Mouse (Mus musculus) yolk sac, embryonic 10.5 days (tissue): ENCODE results near the gene Atp2c2.

Experiments
- DNase-seq: peaks from one replicate; pipeline ENCODE4 v3.0.0-alpha.2; 2017; ENCODE audit warnings: low spot score

Gene Atp2c2

DNA sequence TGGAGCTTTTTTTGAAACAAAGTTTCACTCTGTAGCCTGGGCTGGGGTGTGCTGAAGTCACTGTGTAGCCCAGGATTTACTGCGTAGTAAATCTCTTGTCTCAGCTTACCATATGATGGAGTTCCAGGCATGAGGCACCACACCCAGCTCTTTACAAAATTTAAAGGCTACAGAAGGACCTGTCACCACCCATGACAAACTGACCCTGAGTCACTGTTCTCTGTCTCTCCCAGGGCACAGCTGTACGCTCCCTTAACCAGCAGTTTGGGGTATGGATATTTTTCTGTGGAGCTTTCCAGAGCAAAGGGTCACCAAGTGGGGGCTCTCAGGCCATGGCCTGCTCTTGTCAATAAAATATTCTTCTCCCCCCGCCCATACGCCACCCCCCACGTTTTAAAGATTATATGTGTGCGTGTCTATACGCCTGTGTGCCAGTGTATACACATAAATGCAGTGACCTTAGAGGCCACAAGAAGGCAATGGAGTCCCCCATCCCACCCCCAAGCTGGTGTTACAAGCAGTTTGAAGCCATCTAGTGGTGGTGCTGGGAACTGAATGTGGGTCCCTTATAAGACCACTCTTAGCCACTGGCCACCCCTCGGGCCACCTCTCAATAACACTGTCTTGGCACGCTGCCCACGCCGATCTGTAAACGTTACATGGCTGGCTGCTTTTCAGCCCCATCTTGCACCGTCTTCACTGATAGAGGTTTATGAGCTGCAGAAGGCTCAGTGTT, 43.6 kb downstream of the Atp2c2 start:
- DNase-seq, result peak; percentile 38

GRCm38 (mm10) chr8:119744604-119745003, 44.8 kb downstream of the Atp2c2 start:
- DNase-seq, result no peak

- DNase-seq, result no peak
Measured at GRCm38 (mm10) chr8:119755238-119756146, 55.7 kb downstream of the Atp2c2 start.

GRCm38 (mm10) chr8:119756147-119756461, 56.3 kb downstream of the Atp2c2 start:
- no peak for DNase-seq

DNA sequence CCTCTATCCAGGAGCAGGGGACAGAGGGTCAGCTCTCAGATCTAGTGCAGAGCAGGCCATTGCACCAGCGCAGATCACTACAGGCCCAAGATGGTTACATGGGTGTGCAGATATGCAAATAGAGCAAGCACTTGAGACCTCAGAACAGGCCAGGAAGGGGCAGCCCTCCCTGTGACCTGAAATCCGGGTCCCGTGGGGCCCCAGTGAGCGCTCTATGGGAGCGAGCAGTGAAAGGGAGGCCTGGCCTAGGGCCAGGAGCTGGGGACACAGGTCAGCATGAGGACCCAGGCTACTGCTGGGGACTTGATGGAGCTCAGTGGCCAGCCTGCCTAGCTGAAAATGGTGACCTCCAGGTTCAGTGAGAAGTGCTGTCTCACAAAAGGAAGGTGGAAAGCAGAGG, 56.7 kb downstream of the Atp2c2 start:
- no peak for DNase-seq

GRCm38 (mm10) chr8:119761692-119762091, 61.9 kb downstream of the Atp2c2 start:
- DNase-seq, result no peak

GRCm38 (mm10) chr8:119762226-119763220, 62.7 kb downstream of the Atp2c2 start:
- no peak for DNase-seq

DNA sequence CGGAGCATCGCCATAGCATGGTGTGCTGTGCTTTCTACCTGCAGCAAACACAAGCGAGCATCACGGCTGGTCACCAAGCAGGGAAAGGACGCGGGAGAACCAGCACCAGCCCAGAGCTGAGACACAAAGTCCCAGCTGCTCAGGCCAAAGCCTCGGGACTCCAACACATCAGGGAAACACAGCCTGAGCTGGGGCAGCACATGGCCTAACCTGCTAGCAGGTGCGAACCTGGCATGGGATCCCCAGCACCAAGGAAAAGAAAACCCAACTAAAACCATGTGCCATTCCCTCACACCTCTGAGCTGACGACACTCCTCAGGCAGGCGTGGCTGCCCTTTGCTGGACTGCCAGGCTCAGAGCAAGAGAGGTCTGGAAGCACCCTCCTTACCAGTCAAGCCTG, 65.5 kb downstream of the Atp2c2 start:
- DNase-seq, result no peak

DNA sequence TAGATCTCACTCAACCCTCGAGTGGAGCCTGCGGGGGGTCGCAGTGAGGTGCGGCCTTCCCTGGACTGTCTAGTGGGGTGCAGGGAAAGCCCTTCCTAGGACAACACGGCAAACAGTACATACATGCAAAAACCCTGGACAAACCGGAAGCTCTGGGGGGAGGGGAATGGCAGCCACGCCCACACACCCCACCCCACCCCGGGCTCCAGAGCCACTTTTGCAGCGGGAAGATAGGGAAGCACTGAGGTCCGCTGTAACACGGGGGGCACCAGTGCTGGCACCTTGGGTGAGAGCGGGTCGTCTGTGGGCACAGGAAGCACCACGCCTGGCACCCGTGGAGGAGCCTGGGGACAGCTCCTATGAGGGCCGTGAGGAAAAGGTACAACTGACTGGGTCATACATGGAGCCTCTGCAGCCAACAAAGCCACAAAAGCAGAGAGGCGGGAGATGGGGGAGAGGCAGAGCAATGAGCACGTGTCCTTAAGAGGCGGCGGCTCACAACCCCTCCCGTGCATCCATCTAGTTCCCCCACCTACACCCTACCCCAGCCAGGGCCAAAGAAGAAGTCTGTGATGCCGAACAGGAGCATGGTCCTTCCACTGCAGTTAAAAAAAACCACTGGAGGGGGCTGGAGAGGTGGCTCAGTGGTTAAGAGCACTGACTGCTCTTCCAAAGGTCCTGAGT, 66.1 kb downstream of the Atp2c2 start:
- DNase-seq, result no peak

GRCm38 (mm10) chr8:119776668-119777245, 76.9 kb downstream of the Atp2c2 start:
- DNase-seq, result no peak

DNA sequence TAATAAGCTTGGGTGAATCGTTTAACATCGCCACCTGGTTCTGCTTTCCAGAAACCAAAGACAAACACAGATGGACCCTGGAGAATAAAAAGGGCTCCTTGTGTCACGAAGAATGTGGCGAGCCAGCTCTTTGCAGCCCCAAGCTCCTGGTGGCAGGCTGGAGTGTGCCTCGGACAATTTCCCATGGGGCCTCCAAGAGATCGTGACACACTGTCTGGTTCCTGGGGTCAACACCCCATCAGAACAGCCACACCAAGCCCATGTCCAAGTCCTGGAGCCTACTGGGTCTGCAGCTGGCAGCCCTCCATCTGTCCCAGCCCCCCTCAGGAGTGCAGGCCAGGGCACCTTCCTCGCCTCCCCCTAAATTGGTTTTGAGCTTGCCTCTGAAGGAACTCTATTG, 78.0 kb downstream of the Atp2c2 start:
- DNase-seq, result no peak

- DNase-seq, result peak; percentile 98
Measured at GRCm38 (mm10) chr8:119778263-119778662, 78.5 kb downstream of the Atp2c2 start, which contains the start of gene Tldc1. Tldc1 (minus strand) TSS chr8:119778416.

DNA sequence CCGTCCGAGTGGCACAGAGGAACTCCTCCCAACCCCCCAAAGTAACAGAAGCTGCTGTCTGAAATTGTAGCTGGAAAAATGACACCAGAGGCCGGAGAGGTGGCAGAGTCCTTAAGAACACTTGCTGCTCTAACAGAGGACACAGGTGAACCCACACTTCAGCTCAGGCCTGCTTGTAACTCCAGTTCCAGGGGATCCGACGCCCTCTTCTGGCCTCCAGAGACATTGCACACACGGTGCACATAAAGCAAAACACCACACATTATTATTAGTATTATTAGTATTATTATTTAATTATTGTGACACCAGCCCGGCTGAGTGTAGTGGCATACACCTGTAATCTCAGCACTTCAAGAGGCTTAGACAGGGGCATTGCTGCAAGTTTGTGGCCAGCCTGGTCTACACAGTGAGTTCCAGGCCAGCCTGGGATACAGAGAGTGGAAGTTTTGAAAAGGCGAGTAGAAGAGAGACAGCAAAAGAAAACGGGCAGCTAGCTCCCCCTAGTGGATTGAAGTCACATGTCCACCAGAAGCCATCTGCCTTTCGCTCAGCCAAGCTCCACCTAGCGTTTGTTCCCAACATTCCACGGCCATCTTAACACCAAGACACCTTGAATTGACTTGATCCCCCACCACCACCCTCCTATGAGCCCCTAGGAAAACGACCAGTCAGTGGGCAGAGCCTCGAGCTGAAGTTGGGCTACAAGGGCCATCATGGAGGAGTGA, 79.4 kb downstream of the Atp2c2 start:
- DNase-seq, result peak; percentile 75

DNA sequence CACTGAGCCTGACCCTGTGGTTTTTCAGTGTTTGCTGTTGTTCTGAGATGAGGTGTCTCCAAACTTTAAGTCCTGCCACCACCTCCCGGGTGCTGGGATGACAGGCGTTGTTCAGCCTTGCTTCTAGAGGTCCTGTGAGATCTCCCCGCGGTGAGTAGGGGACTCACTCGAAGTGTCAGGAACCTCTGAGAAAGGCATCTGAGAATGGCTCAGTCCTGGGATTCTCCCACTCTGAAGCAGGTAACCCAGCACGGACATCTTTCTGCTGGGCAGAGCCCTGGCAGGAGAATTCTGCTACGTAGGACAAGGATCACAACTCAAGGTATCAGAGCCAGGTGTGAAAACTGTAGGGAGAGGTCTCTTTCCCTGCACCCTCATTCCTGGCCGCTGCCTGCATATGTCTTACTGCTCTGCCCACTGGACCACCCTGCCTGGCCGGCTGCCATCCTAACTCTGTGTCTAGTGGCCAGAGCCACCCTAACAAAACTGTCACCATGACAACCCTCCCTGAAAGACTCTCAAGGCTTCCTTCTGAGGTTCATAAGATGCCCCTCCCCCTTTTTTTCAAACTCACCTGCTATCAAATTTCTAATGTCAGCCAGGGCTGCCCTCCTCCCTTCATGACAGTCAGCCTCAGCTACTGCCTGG, 80.7 kb downstream of the Atp2c2 start:
- DNase-seq, result no peak

GRCm38 (mm10) chr8:119781086-119781840, 81.5 kb downstream of the Atp2c2 start:
- DNase-seq, result no peak

GRCm38 (mm10) chr8:119782715-119783114, 82.9 kb downstream of the Atp2c2 start:
- DNase-seq, result no peak

DNA sequence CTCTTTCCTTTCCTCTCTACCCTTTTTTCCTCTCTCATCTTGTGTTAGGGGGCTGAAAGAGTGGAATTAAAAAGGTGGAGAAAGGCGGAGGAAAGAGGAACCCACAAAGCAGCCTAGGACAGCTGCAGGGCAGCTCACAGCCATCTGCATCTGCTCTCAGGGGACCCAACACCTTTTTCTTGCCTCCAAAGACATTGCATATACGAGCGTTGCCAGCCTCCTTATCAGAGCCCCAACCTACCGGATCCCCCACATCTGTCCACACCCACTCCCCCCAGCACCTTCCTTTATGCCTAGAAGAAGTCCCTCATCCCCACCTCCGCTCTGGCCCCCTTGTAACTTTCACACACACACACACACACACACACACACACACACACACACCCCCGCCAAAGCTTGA, 83.8 kb downstream of the Atp2c2 start:
- no peak for DNase-seq

DNA sequence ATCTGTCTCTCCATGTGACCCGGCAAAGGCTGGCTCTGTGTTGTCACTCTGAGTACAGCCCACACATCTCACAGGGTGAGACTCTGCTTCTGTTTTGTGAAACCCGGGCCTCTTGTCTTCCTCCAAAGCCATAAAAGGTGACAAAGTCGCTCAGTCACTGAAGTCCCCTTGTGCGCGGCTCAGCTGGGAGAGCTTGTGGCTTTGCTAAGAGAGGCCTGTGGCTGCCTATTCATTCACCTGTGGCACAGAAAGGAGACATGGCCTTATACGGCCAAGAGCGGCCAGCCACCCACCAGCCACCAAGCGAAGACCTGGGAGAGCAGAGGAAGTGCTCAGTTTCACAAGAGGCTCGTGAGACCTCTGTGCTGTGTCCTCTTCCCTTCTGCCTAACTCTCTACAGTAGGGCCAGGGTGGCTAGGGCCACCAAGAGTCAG, 84.3 kb downstream of the Atp2c2 start:
- DNase-seq, result no peak

DNA sequence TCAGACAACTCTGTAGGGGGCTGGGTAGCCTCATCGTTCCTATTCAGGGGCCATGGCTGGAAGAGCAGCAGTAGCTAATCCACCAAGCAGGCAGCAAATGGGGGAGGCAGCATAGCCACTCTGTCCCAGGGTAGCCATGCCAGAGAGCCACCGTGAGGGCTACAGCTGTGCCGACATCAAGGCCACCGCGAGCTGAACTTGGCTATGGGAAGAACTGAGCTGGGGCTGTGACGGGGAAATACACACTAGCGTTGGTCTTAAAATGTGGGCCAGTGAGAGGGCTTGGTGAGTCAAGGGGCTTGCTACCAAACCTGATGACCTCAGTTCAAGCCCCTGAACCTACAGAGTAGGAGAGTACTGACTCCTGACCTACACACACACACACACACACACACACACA, 84.9 kb downstream of the Atp2c2 start:
- DNase-seq, result no peak
